Mouse (Mus musculus) brain, embryonic 14.5 days (tissue): ENCODE measurements around the gene Sstr4.

Experiments used
- CTCF ChIP-seq: fragments of 200-500 bp; IDR thresholded peaks from 2 replicates; pipeline ENCODE4 v1.5.1; 2012; ENCODE audit warnings: inconsistent platforms, mild to moderate bottlenecking, moderate library complexity, borderline replicate concordance; ENCODE audit not compliant: insufficient read depth, insufficient read length; ENCODE audit errors: extremely low read depth
- POLR2A ChIP-seq: fragments of 200-500 bp; IDR thresholded peaks from 2 replicates; pipeline ENCODE4 v1.6.1; 2012; ENCODE audit warnings: mild to moderate bottlenecking, inconsistent platforms, borderline replicate concordance; ENCODE audit not compliant: poor library complexity, insufficient read depth, insufficient read length, severe bottlenecking; ENCODE audit errors: extremely low read depth

DNA sequence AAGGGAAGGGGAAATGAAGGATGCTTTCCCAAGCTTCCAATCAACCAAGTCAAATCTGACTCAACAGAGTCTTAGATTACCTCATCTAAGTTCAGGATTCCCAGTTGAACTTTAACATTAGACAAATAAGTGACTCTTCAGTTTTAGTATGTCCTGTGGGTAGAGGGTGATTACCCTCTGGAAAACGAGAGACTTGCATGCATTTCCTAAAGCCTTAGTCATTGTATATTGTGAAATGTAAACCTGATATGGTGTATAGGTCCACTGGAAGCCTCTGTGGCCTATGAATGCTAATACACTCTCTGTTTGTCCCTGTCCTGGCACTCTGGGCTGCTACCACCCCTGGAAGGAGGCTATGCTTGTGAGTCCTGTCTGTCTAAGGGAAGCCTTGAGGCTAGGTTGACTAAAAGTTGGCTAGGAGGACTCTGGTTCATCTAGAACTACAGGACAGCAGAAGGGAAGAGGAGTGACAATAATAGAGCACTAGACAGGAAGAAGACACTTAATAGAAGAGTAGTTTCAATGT is 16.3 kb upstream of the Sstr4 start:
- no peak for TF ChIP-seq POLR2A
- TF ChIP-seq CTCF: no peak
